Mouse (Mus musculus) adrenal gland, postnatal 10 days (tissue): ENCODE measurements around the gene Cacna1i. TPM values are rescaled to one million over a fixed set of nuclear protein-coding genes. Genes with fewer than 3 reads are reported as not detected.

Experiments
- DNase-seq: peaks from one replicate; pipeline ENCODE4 v3.0.0; 2021; ENCODE audit warnings: mixed read lengths
- total RNA-seq, 2 experiments: library from RNA; stranded (reverse); gene quantifications; 2 replicates each; pipeline ENCODE4 v1.2.3; 2021

Gene Cacna1i
- total RNA-seq, 2 experiments from 2014 or later = 0.27 to 1.1 TPM

GRCm38 (mm10) chr15:80271858-80272396, 15.1 kb upstream of the Cacna1i start:
- DNase-seq = no peak

- DNase-seq = no peak
Observed at GRCm38 (mm10) chr15:80277107-80277506, 9.9 kb upstream of the Cacna1i start.

GRCm38 (mm10) chr15:80277625-80278024, 9.4 kb upstream of the Cacna1i start:
- DNase-seq = peak; percentile 83

GRCm38 (mm10) chr15:80278121-80278759, 8.8 kb upstream of the Cacna1i start:
- no peak for DNase-seq

- DNase-seq = no peak
Observed at GRCm38 (mm10) chr15:80279053-80279452, 8.0 kb upstream of the Cacna1i start.

- peak; percentile 52 for DNase-seq
Observed at GRCm38 (mm10) chr15:80280646-80281045, 6.4 kb upstream of the Cacna1i start.

GRCm38 (mm10) chr15:80288036-80288435, 998 bp downstream of the Cacna1i start:
- DNase-seq = peak; percentile 11

GRCm38 (mm10) chr15:80289436-80289835, 2.4 kb downstream of the Cacna1i start:
- DNase-seq = peak; percentile 85

- no peak for DNase-seq
Observed at GRCm38 (mm10) chr15:80297146-80297545, 10.1 kb downstream of the Cacna1i start.

GRCm38 (mm10) chr15:80303779-80304178, 16.7 kb downstream of the Cacna1i start:
- DNase-seq = no peak

GRCm38 (mm10) chr15:80304188-80304587, 17.1 kb downstream of the Cacna1i start:
- DNase-seq = no peak

- DNase-seq = no peak
Observed at GRCm38 (mm10) chr15:80306146-80306545, 19.1 kb downstream of the Cacna1i start.

GRCm38 (mm10) chr15:80314731-80315130, 27.7 kb downstream of the Cacna1i start:
- DNase-seq = no peak

GRCm38 (mm10) chr15:80316966-80317634, 30.1 kb downstream of the Cacna1i start:
- DNase-seq = peak; percentile 79

- peak; percentile 45 for DNase-seq
Observed at GRCm38 (mm10) chr15:80317841-80318530, 30.9 kb downstream of the Cacna1i start.

GRCm38 (mm10) chr15:80318543-80319255, 31.7 kb downstream of the Cacna1i start:
- no peak for DNase-seq

GRCm38 (mm10) chr15:80319315-80319714, 32.3 kb downstream of the Cacna1i start:
- DNase-seq = no peak

- DNase-seq = no peak
Observed at GRCm38 (mm10) chr15:80319921-80320320, 32.9 kb downstream of the Cacna1i start.

- no peak for DNase-seq
Observed at GRCm38 (mm10) chr15:80325207-80325606, 38.2 kb downstream of the Cacna1i start.

- DNase-seq = no peak
Observed at GRCm38 (mm10) chr15:80325756-80326155, 38.7 kb downstream of the Cacna1i start.

GRCm38 (mm10) chr15:80326947-80327346, 39.9 kb downstream of the Cacna1i start:
- no peak for DNase-seq
